Mouse (Mus musculus) limb, embryonic 11.5 days (tissue): ENCODE data around the gene Tmem60. TPM values are rescaled to one million over a fixed set of nuclear protein-coding genes. Genes with fewer than 3 reads are reported as not detected.

ENCODE experiments used
- polyA plus RNA-seq: library from polyadenylated mRNA; unstranded; fragments of >200 nt; fragmentation: Nextera tagmentation; extraction: Ambion mirVana; gene quantifications from 2 replicates; pipeline ENCODE4 v1.2.1, GENCODE M21; 2014

Tmem60 gene
- polyA plus RNA-seq, 1 experiment from 2014 or later: 51.4 TPM

Other genes with a start within 250 kb of the Tmem60 start
- 17.7 and 21.2 TPM in 2 replicates for gene Phtf2, start 67 bp upstream of the Tmem60 start, polyA plus RNA-seq
- gene Rsbn1l, start 74.2 kb downstream of the Tmem60 start, polyA plus RNA-seq: 6.8 and 7.1 TPM in 2 replicates
- gene Ptpn12, start 173.7 kb downstream of the Tmem60 start, polyA plus RNA-seq: 25.9 and 27.4 TPM in 2 replicates